Mouse (Mus musculus): ENCODE measurements around the gene Ptprs.

GRCm38 (mm10) chr17:56474311-56474830, 1.9 kb downstream of the Ptprs start:
- no peak for TF ChIP-seq MAZ (IDR thresholded peaks at IDR 0.05; ENCODE audit: low read depth, low read length)
- TF ChIP-seq CTCF (IDR thresholded peaks at IDR 0.05 in 2 of 3, conservative IDR thresholded peaks at IDR 0.05 in 1 of 3; ENCODE audit: control insufficient read depth in 1 of 3, insufficient read depth in 1 of 3, low read depth in 2 of 3, low read length in 3 of 3, poor library complexity in 1 of 3, severe bottlenecking in 1 of 3): no peak
- TF ChIP-seq MAX (IDR thresholded peaks at IDR 0.05; ENCODE audit: low read length): no peak
- TF ChIP-seq TAL1 (IDR thresholded peaks at IDR 0.05; ENCODE audit: low read length): no peak
- no peak for TF ChIP-seq TCF12 (IDR thresholded peaks at IDR 0.05; ENCODE audit: low read depth, low read length)
- TF ChIP-seq ZC3H11A (IDR thresholded peaks at IDR 0.05; ENCODE audit: low read depth, low read length): no peak
- TF ChIP-seq MAFK (IDR thresholded peaks at IDR 0.05; ENCODE audit: borderline replicate concordance, low read depth, low read length): no peak
- no peak for TF ChIP-seq EP300 (IDR thresholded peaks at IDR 0.05; ENCODE audit: low read depth in 1 of 2, low read length in 2 of 2)
- no peak for TF ChIP-seq NRF1 (IDR thresholded peaks at IDR 0.05; ENCODE audit: insufficient read depth, low read depth, low read length, poor library complexity, severe bottlenecking)
- no peak for TF ChIP-seq SIN3A (IDR thresholded peaks at IDR 0.05; ENCODE audit: low read length)
